Mouse (Mus musculus): ENCODE measurements around the gene Sft2d1. TPM values are rescaled to one million over a fixed set of nuclear protein-coding genes. Genes with fewer than 3 reads are reported as not detected.
A peak's percentile ranks its signal among the peaks of the same experiment; 100 is the strongest.
"Not testable (repeated sequence)": the region's sequence is repeated elsewhere in the genome, so short reads cannot be mapped to it uniquely, and the experiment has no call there.

The Sft2d1 gene
- polyA plus RNA-seq, 1 experiment = 17.9 TPM

DNA sequence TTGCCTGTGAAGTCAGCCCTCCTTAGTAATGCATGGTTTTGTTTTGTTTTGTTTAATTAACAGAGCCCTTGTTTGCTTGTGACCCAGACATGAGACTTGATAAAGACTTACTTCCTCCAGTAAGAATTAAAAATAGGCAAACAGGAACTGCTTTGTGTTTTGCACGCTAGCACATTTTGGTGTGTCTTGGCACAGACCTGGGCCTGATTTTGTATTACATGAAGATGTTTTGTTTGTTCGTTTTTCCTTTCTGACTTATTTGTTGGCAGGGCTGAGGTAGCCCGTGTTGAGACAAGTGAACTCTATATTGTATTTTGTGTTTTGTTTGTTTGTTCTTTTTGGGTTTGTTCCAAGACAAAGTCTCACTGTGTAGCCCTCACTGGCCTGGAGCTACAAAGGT is 849 bp downstream of the Sft2d1 start:
- TF ChIP-seq CTCF (IDR thresholded peaks at IDR 0.05; ENCODE audit: control insufficient read depth, insufficient read depth, low read length) (no peak), POLR2A (IDR thresholded peaks at IDR 0.05; ENCODE audit: borderline replicate concordance, control insufficient read depth, low read depth, low read length) (no peak)
- Histone ChIP-seq H3K27ac (ENCODE audit: control insufficient read depth, insufficient read depth, low read depth, low read length, poor library complexity) (no peak overlapping the region), H3K4me1 (ENCODE audit: control insufficient read depth, insufficient read depth, low read length) (peaks cover 4% of the 10 kb centered on the region), H3K4me3 (replicated peaks; ENCODE audit: control insufficient read depth, low read depth, low read length) (peak overlapping the region; percentile 75)
- 8% methylated on average over 3 of the region's 3 CpGs for WGBS

DNA sequence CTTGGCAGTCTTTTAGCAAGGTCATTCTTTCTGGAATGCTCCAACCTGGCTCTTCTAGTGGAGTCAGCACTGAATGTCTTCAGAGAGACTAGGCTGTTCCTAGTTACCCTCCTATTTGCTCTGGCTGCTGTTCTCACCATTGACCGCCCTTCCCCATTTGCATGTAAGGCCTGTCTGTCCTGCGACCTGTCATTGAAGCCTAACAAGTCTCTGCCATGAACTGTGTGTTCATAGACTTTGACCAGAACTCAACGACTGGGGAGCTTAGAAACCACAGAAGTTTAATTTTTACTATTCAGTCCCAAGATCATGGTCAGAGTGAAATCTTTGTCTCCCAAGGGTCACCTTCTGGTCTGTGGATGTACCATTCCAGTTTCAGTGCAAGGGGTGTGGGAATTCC is 3.1 kb downstream of the Sft2d1 start:
- peaks cover 4% of the 10 kb centered on the region for H3K4me1 ChIP-seq (ENCODE audit: control insufficient read depth, insufficient read depth, low read length)
- no peak for TF ChIP-seq POLR2A (IDR thresholded peaks at IDR 0.05; ENCODE audit: borderline replicate concordance, control insufficient read depth, low read depth, low read length)
- TF ChIP-seq CTCF (IDR thresholded peaks at IDR 0.05; ENCODE audit: control insufficient read depth, insufficient read depth, low read length) = no peak

DNA sequence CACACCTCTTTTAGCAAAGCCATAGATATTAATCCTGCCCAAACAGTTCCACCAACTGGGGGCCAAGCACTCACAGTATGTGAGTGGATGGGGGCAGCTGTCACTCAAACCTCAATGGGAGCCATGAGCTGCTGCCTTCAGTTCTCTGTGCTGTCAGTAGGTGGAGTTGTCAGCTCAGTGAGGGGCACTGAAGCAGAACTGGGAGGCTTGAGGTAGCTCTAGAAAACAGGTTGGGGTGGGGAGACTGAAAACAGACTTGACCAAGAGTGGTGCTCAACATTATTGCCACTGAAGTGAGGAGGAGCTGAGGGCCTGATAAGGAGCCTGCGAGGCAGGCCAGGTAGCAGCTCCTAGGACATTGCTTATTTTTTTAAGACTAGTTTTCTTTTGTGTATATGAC is 5.3 kb downstream of the Sft2d1 start:
- 79% methylated on average over 1 of the region's 1 CpGs for WGBS
- Histone ChIP-seq H3K4me1 (ENCODE audit: control insufficient read depth, insufficient read depth, low read length) (peaks cover 4% of the 10 kb centered on the region), H3K4me3 (replicated peaks; ENCODE audit: control insufficient read depth, low read depth, low read length) (no peak overlapping the region), H3K27ac (ENCODE audit: control insufficient read depth, insufficient read depth, low read depth, low read length, poor library complexity) (no peak overlapping the region)
- TF ChIP-seq POLR2A (IDR thresholded peaks at IDR 0.05; ENCODE audit: borderline replicate concordance, control insufficient read depth, low read depth, low read length) (no peak), CTCF (IDR thresholded peaks at IDR 0.05; ENCODE audit: control insufficient read depth, insufficient read depth, low read length) (peak; percentile 21; the same call in 1 of the 2 replicates)

More for the DNA sequence above, 3.1 kb downstream of the Sft2d1 start:
- WGBS = 66% methylated on average over 3 of the region's 3 CpGs
- Histone ChIP-seq H3K27ac (ENCODE audit: control insufficient read depth, insufficient read depth, low read depth, low read length, poor library complexity) (no peak overlapping the region), H3K4me3 (replicated peaks; ENCODE audit: control insufficient read depth, low read depth, low read length) (no peak overlapping the region)

DNA sequence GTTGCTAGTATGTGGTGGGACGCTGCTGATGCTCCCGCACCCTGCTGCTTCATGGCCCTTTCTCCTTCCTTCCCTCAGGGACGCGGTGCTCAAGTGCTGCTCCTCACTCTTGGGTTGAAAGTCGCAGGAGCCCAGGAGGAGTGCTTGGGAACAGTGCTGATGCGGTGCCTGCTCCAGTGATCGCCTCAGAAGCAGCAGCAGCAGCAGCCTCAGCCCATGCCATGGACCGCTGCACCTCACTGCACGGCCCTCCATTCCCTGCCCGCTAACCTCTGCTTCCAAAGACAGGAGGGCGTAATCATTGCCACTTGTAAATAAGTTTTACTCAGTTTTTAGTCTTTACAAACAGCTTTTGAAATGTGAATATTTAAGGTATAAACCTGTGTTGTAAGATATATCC is 16.0 kb downstream of the Sft2d1 start:
- H3K27ac ChIP-seq (ENCODE audit: control insufficient read depth, insufficient read depth, low read depth, low read length, poor library complexity) = not testable (repeated sequence)
- WGBS = 93% methylated on average over 10 of the region's 11 CpGs

DNA sequence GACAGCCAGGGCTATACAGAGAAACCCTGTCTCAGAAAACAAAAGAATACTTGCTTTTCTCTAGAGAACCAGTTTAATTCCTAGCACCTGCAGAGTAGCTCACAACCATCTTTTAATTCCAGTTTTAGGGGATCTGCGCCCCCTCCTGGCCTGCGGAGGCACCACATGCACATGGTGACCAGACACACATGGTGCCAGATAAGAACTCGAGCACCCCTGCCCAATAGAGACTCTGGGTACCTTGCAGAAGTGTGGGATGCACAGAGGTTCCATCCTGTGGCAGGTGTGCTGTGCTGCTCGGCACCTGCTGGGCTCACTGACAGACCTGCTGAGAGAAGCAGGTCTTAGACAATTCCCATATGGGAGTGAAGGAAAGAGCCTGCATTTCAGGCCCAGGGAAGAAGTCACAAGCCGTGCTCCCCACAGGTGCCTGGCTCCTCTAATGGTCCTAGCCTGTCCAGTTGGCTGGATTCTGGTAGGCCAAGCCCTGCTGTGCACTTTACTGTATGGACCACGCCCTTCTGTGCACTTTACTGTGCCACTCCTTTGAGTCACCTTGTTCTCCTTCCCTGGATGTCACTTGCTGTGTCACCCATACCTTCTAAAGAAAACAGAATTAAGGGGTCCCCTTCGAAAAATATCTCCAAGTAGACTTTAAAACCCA is 17.7 kb downstream of the Sft2d1 start:
- WGBS = 79% methylated on average over 7 of the region's 7 CpGs
- no peaks in the 10 kb centered on the region for H3K4me1 ChIP-seq (ENCODE audit: control insufficient read depth, insufficient read depth, low read length)
- TF ChIP-seq POLR2A (IDR thresholded peaks at IDR 0.05; ENCODE audit: borderline replicate concordance, control insufficient read depth, low read depth, low read length) = no peak
- peak; percentile 46 for TF ChIP-seq CTCF (IDR thresholded peaks at IDR 0.05; ENCODE audit: control insufficient read depth, insufficient read depth, low read length)
- H3K27ac ChIP-seq (ENCODE audit: control insufficient read depth, insufficient read depth, low read depth, low read length, poor library complexity) = no peak overlapping the region
- no peak overlapping the region for H3K4me3 ChIP-seq (replicated peaks; ENCODE audit: control insufficient read depth, low read depth, low read length)

More for the DNA sequence above, 16.0 kb downstream of the Sft2d1 start:
- not testable (repeated sequence) for H3K4me1 ChIP-seq (ENCODE audit: control insufficient read depth, insufficient read depth, low read length); H3K4me3 ChIP-seq (replicated peaks; ENCODE audit: control insufficient read depth, low read depth, low read length)

DNA sequence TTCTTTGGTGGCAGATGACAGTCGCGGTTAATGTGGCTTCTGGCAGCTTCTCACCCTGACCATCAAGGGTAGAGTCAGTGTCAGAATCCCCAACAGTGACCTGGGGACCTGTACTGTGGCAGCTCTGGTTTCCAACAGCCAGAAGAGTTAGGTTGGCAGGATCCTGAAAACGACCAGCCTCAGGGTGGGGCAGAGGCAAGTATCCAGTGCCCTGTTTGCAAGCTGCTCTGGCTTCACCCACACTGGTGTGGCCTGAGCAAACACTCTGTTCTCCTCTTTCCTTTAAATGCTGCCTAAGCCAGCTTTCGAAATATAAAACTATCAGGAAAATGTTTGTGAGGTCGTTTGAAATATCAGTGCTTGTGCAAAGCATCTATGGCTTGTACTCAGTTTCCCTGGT is 19.7 kb downstream of the Sft2d1 start:
- WGBS = 73% methylated on average over 5 of the region's 5 CpGs
- H3K4me1 ChIP-seq (ENCODE audit: control insufficient read depth, insufficient read depth, low read length) = no peaks in the 10 kb centered on the region
- TF ChIP-seq POLR2A (IDR thresholded peaks at IDR 0.05; ENCODE audit: borderline replicate concordance, control insufficient read depth, low read depth, low read length) (no peak), CTCF (IDR thresholded peaks at IDR 0.05; ENCODE audit: control insufficient read depth, insufficient read depth, low read length) (no peak)
- H3K4me3 ChIP-seq (replicated peaks; ENCODE audit: control insufficient read depth, low read depth, low read length) = no peak overlapping the region
- no peak overlapping the region for H3K27ac ChIP-seq (ENCODE audit: control insufficient read depth, insufficient read depth, low read depth, low read length, poor library complexity)

DNA sequence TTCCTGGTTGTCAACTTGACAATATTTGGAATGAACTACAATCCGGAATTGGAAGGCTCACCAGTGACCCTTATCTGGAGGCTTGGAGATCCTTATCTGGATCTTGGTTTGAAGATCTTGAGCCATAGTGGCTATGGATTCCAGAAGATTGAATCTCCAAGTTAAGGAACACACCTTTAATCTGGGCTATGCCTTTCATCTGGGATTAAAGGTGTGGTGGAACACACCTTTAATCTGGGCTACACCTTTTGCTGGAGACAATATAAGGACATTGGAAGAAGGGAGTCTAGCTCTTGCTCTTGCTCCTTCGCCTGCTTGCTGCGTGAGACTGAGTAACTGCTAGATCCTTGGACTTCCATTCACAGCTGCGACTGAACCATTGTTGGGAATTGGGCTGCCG is 26.3 kb downstream of the Sft2d1 start, which contains the start of gene Prr18:
Prr18 (plus strand) TSS at position 301 of the 400 bp plus-strand sequence.
- H3K4me1 ChIP-seq (ENCODE audit: control insufficient read depth, insufficient read depth, low read length); H3K27ac ChIP-seq (ENCODE audit: control insufficient read depth, insufficient read depth, low read depth, low read length, poor library complexity); H3K4me3 ChIP-seq (replicated peaks; ENCODE audit: control insufficient read depth, low read depth, low read length): not testable (repeated sequence)
- 77% methylated on average over 1 of the region's 5 CpGs for WGBS

DNA sequence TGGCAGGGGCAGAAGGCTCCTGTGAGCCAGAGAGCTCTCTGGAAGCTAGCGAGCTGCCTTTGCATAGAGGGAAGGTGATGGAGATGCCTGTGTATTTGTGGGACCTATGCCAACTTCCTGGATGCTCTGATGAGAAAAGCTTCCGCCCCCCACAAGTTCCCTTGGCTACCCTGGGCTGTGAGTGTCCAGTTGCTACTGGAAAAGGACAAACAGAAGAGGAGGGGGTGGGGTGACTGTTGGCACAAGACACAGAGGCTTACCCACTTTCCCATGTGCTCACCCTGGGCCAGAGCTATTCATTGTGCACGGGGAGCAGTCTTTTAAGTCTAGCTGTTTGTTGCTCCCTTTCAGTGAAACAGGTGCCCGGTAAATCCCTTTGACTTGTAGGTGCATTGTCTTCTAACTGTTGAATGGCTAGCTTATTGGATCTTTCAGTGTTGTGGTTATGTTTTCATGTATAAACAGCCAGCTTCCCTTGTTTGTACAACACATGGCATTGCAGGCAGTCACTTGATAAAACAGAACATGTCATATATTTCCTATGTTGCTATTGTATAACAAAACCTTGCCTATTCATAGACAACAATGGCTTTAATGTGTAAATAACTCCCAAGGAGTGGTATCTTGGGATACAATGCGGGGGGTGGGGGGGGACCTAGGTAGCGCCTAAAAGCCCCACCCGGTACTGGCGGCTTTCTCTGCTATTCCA is 28.9 kb downstream of the Sft2d1 start:
- H3K4me3 ChIP-seq (replicated peaks; ENCODE audit: control insufficient read depth, low read depth, low read length) = no peak overlapping the region
- H3K27ac ChIP-seq (ENCODE audit: control insufficient read depth, insufficient read depth, low read depth, low read length, poor library complexity) = no peak overlapping the region
- WGBS = 45% methylated on average over 8 of the region's 8 CpGs
- TF ChIP-seq CTCF (IDR thresholded peaks at IDR 0.05; ENCODE audit: control insufficient read depth, insufficient read depth, low read length) = no peak
- no peak for TF ChIP-seq POLR2A (IDR thresholded peaks at IDR 0.05; ENCODE audit: borderline replicate concordance, control insufficient read depth, low read depth, low read length)
- H3K4me1 ChIP-seq (ENCODE audit: control insufficient read depth, insufficient read depth, low read length) = peaks cover 1% of the 10 kb centered on the region; the same call in 1 of the 2 replicates

Measured in bone marrow, adult 2 months (tissue).